Mouse (Mus musculus): ENCODE results near the gene Sptssa. TPM values are rescaled to one million over a fixed set of nuclear protein-coding genes. Genes with fewer than 3 reads are reported as not detected.

Gene Sptssa
- polyA plus RNA-seq (2014; fragmentation: Nextera tagmentation; extraction: Ambion mirVana): 235 and 238 TPM in 2 replicates

DNA sequence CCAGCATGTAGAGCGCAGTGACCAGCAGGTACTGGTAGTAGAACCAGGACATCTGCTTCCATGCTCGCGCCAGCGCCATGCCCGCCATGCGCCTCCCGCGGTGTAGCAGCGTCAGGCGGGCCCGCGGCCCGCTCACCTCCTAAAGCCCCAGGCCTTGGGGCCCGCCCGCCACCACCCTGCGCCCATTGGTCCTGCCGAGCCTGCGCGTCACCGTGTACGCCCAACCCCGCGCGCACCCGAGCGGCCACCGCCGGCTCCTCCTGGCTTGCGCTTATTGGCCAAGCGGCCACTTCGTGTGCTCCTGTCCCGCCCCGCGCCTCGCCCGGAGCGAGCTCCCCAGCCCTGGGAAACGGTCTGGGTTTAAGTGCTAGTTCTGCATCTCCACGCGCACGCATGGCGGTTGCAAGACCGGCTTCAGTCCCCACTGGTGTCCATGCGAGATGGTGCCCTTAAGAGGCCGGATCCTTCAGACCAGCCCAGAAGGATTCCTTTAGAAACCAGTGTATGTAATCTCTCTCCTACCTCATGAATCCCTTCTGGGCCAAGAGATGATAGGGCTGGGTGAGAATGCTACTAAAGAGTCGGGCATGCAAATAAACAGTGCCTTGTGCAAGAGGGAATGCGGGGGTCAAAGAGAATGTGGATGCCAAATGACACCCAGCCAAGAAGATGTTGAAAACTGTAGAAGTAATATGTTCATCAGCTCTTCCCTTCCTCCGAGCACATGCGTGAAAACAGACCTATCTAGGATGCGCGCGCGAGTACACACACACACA is at the start of gene Sptssa:
TSS of gene Sptssa (minus strand) at position 178 of the 776 bp plus-strand sequence.
- H3K27me3 ChIP-seq (ENCODE audit: control insufficient read depth, insufficient read depth, low read length): no peaks in the 10 kb centered on the region
- no peaks in the 10 kb centered on the region for H3K9me3 ChIP-seq (ENCODE audit: control insufficient read depth, low read depth, low read length)
- peak within 1 kb of the TSS; percentile 65 for H3K9ac ChIP-seq (replicated peaks; ENCODE audit: low read depth, low read length)
- H3K4me3 ChIP-seq (ENCODE audit: low read depth, low read length): peak within 1 kb of the TSS; percentile 69
- ATAC-seq (ENCODE audit: insufficient number of reproducible peaks, insufficient read depth, low FRiP score, low read depth): peak; percentile 100
- H3K4me1 ChIP-seq (ENCODE audit: control insufficient read depth, insufficient read depth, low read length): peaks cover 13% of the 10 kb centered on the region; the same call in 1 of the 2 replicates
- peak within 1 kb of the TSS; percentile 56 for H3K4me2 ChIP-seq (replicated peaks; ENCODE audit: low read depth, low read length)
- no peaks in the 10 kb centered on the region for H3K36me3 ChIP-seq (ENCODE audit: control insufficient read depth, insufficient read depth, low read length)
- H3K27ac ChIP-seq (ENCODE audit: low read length): peak within 1 kb of the TSS; percentile 86; the same call in 1 of the 2 replicates
- 7% methylated on average over 53 of the region's 53 CpGs for WGBS

DNA sequence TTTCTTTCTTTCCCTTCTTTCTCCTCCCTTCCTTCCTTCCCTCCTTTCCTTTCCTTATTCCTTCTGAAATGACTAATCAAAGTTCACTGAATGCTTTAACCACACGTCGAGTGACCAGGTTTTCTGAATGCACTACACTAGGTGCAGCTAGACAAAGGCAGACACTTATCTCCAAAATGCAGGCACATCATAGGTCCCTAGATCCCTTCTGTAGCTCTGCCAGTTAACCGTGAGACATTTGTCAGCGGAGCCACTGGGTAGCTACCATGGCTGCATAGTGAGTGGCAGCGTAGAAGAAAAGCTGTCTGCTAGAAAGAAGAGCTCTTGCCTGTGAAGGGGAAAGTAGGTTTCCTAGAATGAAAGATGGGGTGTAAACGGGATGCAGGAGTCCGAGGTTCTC is 43.0 kb upstream of the Sptssa start:
- no peak overlapping the region for H3K9ac ChIP-seq (replicated peaks; ENCODE audit: low read depth, low read length)
- H3K4me2 ChIP-seq (replicated peaks; ENCODE audit: low read depth, low read length): no peak overlapping the region
- no peak for ATAC-seq (ENCODE audit: insufficient number of reproducible peaks, insufficient read depth, low FRiP score, low read depth)
- H3K27ac ChIP-seq (ENCODE audit: low read length): no peak overlapping the region
- no peaks in the 10 kb centered on the region for H3K36me3 ChIP-seq (ENCODE audit: control insufficient read depth, insufficient read depth, low read length)
- H3K27me3 ChIP-seq (ENCODE audit: control insufficient read depth, insufficient read depth, low read length): no peaks in the 10 kb centered on the region
- H3K9me3 ChIP-seq (ENCODE audit: control insufficient read depth, low read depth, low read length): no peaks in the 10 kb centered on the region
- no peaks in the 10 kb centered on the region for H3K4me1 ChIP-seq (ENCODE audit: control insufficient read depth, insufficient read depth, low read length)
- WGBS: 68% methylated on average over 7 of the region's 7 CpGs
- no peak overlapping the region for H3K4me3 ChIP-seq (ENCODE audit: low read depth, low read length)

DNA sequence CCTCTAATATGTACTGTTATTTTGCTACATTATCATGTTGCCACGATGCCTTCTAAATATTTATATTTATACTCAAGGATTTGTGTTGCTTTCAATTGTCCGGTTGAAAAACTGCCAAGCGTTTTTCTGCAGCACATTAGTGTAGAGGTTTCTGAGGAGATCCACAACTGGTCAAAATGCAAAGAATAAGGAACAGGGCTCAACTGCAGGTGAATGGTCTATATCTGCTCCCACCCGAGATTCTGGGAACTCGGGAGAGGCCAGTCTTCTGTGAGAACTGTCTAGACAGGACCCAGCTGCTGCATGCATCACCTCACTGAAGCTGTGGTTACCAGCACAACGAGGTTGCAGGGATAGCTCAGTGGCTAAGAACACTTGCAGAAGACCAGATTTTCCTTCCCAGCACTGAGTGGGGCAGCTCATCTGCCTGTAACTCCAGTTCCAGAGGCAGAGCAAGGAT is 41.4 kb upstream of the Sptssa start:
- no peaks in the 10 kb centered on the region for H3K36me3 ChIP-seq (ENCODE audit: control insufficient read depth, insufficient read depth, low read length)
- no peak overlapping the region for H3K9ac ChIP-seq (replicated peaks; ENCODE audit: low read depth, low read length)
- H3K27ac ChIP-seq (ENCODE audit: low read length): no peak overlapping the region
- no peak overlapping the region for H3K4me2 ChIP-seq (replicated peaks; ENCODE audit: low read depth, low read length)
- no peaks in the 10 kb centered on the region for H3K27me3 ChIP-seq (ENCODE audit: control insufficient read depth, insufficient read depth, low read length)
- H3K9me3 ChIP-seq (ENCODE audit: control insufficient read depth, low read depth, low read length): no peaks in the 10 kb centered on the region
- ATAC-seq (ENCODE audit: insufficient number of reproducible peaks, insufficient read depth, low FRiP score, low read depth): no peak
- no peak overlapping the region for H3K4me3 ChIP-seq (ENCODE audit: low read depth, low read length)
- no peaks in the 10 kb centered on the region for H3K4me1 ChIP-seq (ENCODE audit: control insufficient read depth, insufficient read depth, low read length)
- 39% methylated on average over 6 of the region's 6 CpGs for WGBS

DNA sequence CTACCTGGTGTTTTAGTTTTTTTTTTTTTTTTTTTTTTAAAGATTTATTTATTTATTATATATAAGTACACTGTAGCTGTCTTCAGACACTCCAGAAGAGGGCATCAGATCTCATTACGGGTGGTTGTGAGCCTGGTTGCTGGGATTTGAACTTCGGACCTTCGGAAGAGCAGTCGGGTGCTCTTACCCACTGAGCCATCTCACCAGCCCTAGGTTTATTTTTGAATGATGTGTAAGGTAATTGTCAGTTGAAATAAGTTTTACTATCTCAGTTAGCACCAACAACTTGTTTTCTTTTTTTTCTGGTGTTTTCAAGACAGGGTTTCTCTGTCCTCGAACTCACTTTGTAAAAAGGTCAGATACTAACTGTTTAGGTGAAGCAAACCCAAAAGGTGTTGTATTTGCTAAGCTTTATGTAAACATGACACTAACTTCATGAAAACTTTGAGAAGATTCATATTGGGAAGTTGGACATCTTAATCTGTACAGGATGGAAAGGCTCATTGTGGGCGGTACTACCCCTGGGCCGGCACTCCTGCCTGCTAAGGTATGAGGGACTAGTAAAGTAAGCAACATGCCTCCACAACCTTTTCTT is 40.7 kb upstream of the Sptssa start:
- Histone ChIP-seq H3K4me1 (ENCODE audit: control insufficient read depth, insufficient read depth, low read length) (no peaks in the 10 kb centered on the region), H3K4me3 (ENCODE audit: low read depth, low read length) (no peak overlapping the region), H3K9me3 (ENCODE audit: control insufficient read depth, low read depth, low read length) (no peaks in the 10 kb centered on the region), H3K27me3 (ENCODE audit: control insufficient read depth, insufficient read depth, low read length) (no peaks in the 10 kb centered on the region), H3K27ac (ENCODE audit: low read length) (0 out of 2 replicates have a peak overlapping the region, but pooled peaks have one; percentile 39), H3K4me2 (replicated peaks; ENCODE audit: low read depth, low read length) (no peak overlapping the region), H3K36me3 (ENCODE audit: control insufficient read depth, insufficient read depth, low read length) (peaks cover 4% of the 10 kb centered on the region; the same call in 1 of the 2 replicates), H3K9ac (replicated peaks; ENCODE audit: low read depth, low read length) (no peak overlapping the region)
- ATAC-seq (ENCODE audit: insufficient number of reproducible peaks, insufficient read depth, low FRiP score, low read depth): no peak; the same call in 1 of the 2 replicates
- WGBS: 6% methylated on average over 7 of the region's 7 CpGs

DNA sequence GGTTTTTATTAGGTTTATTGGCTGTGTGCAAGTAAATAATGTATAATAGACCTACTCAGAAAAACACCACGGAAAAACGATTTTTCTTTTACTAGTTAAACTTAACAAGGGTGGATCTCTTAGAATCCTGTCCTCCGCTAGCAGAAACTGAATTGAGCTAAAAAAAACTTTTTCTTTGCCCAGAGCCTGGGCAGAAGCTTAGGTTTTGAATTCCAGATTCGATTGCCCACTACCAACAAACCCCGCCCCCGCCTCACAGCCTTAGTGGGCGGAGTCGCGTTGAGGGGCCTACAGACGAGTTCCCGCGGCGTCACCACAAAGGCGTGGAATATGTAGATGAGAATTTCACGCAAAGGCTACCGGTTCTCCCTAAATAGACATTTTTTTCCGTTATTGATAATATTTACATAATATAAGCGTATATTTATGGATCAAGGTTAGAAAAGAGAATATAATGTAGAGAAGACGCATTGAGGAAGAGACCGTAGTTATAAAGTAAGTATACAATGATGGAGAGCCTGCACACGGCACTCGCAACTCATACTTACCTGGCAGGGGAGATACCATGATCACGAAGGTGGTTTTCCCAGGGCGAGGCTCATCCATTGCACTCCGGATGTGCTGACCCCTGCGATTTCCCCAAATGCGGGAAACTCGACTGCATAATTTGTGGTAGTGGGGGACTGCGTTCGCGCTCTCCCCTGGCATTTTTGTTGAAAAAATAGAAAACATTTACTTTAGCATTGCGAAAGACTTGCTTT is 40.0 kb upstream of the Sptssa start:
- Histone ChIP-seq H3K36me3 (ENCODE audit: control insufficient read depth, insufficient read depth, low read length) (peaks cover 4% of the 10 kb centered on the region; the same call in 1 of the 2 replicates), H3K4me1 (ENCODE audit: control insufficient read depth, insufficient read depth, low read length) (no peaks in the 10 kb centered on the region), H3K9me3 (ENCODE audit: control insufficient read depth, low read depth, low read length) (no peaks in the 10 kb centered on the region), H3K27me3 (ENCODE audit: control insufficient read depth, insufficient read depth, low read length) (no peaks in the 10 kb centered on the region), H3K27ac (ENCODE audit: low read length) (peak overlapping the region; percentile 95), H3K9ac (replicated peaks; ENCODE audit: low read depth, low read length) (peak overlapping the region; percentile 77), H3K4me3 (ENCODE audit: low read depth, low read length) (peak overlapping the region; percentile 79), H3K4me2 (replicated peaks; ENCODE audit: low read depth, low read length) (peak overlapping the region; percentile 81)
- WGBS: under 1% methylated on average over 32 of the region's 32 CpGs
- peak; percentile 89 for ATAC-seq (ENCODE audit: insufficient number of reproducible peaks, insufficient read depth, low FRiP score, low read depth)

DNA sequence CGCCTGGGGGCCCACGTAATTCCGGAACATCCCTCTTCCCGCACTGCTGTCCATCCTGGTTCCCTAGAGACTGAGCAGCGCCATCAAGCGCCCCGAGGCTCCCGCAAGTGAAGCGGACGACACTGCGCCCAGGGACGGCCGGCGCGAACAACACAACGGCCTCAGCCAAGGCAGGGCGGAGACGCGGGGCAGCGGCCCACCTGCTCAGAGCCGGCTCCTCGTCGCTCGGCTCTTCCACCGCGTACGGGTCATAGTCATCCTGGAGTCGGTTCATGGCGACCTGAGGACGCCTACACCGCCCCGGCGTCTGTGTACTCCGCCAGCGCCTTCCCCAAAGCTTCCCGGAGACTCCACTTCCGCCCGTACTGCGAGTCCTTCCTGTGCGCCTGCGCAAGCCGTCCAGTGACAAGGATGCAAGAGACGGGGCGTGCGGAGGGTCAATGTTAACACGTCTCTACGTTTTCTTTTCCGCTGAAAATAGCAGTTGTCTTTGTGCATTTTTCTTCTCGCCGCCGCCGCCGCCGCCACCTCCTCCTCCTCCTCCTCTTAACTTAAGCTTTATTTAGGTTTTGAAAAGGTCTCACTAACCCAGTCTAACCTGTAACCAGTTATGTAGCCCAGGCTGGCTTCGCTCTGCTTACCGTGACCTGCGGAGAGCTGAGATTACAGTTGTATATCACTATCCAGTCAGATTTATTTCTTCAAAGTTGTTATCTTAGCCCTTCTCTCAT is 39.3 kb upstream of the Sptssa start, which contains the start of gene Eapp:
TSS of gene Eapp (minus strand) at position 387 of the 731 bp plus-strand sequence.
- Histone ChIP-seq H3K27ac (ENCODE audit: low read length) (peak within 1 kb of the TSS; percentile 95), H3K4me3 (ENCODE audit: low read depth, low read length) (peak within 1 kb of the TSS; percentile 79), H3K27me3 (ENCODE audit: control insufficient read depth, insufficient read depth, low read length) (no peaks in the 10 kb centered on the region), H3K4me1 (ENCODE audit: control insufficient read depth, insufficient read depth, low read length) (no peaks in the 10 kb centered on the region), H3K4me2 (replicated peaks; ENCODE audit: low read depth, low read length) (peak within 1 kb of the TSS; percentile 81), H3K36me3 (ENCODE audit: control insufficient read depth, insufficient read depth, low read length) (peaks cover 6% of the 10 kb centered on the region), H3K9me3 (ENCODE audit: control insufficient read depth, low read depth, low read length) (no peaks in the 10 kb centered on the region), H3K9ac (replicated peaks; ENCODE audit: low read depth, low read length) (peak within 1 kb of the TSS; percentile 77)
- peak; percentile 91 for ATAC-seq (ENCODE audit: insufficient number of reproducible peaks, insufficient read depth, low FRiP score, low read depth)
- under 1% methylated on average over 57 of the region's 57 CpGs for WGBS

DNA sequence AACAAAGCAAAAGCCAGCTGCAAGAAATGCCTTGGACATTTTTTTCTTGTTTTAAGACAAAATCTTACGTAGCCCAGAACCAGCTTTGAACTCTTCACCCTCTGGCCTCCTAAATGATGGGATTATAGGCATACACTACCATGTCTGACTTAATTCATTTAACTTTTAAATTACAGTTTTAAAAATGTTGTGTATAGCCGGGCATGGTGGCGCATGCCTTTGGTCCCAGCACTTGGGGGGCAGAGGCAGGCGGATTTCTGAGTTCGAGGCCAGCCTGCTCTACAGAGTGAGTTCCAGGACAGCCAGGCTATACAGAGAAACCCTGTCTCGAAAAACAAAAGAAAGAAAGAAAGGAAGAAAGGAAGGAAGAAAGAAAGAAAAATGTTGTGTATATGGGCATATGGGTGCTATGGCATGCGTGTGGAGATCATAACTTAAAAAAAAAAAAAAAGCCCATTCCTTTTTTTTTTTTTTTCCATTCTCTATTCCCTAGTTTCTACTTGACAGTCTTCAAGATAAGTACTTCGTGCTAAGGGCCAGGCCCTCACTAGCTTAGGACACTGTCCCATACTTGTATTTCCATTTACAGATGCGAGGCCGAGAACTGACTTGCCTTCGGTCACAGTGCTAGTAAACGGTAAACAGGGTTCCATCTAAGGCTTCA is 38.6 kb upstream of the Sptssa start:
- no peaks in the 10 kb centered on the region for H3K4me1 ChIP-seq (ENCODE audit: control insufficient read depth, insufficient read depth, low read length)
- WGBS: 39% methylated on average over 12 of the region's 12 CpGs
- peaks cover 6% of the 10 kb centered on the region for H3K36me3 ChIP-seq (ENCODE audit: control insufficient read depth, insufficient read depth, low read length)
- no peak for ATAC-seq (ENCODE audit: insufficient number of reproducible peaks, insufficient read depth, low FRiP score, low read depth)
- no peaks in the 10 kb centered on the region for H3K27me3 ChIP-seq (ENCODE audit: control insufficient read depth, insufficient read depth, low read length)
- peak overlapping the region; percentile 79 for H3K4me3 ChIP-seq (ENCODE audit: low read depth, low read length)
- peak overlapping the region; percentile 81 for H3K4me2 ChIP-seq (replicated peaks; ENCODE audit: low read depth, low read length)
- H3K9ac ChIP-seq (replicated peaks; ENCODE audit: low read depth, low read length): peak overlapping the region; percentile 77
- H3K9me3 ChIP-seq (ENCODE audit: control insufficient read depth, low read depth, low read length): no peaks in the 10 kb centered on the region
- H3K27ac ChIP-seq (ENCODE audit: low read length): peak overlapping the region; percentile 95
